Mouse (Mus musculus) midbrain, embryonic 14.5 days (tissue): ENCODE results near the gene Kctd4. TPM values are rescaled to one million over a fixed set of nuclear protein-coding genes. Genes with fewer than 3 reads are reported as not detected.
A peak's percentile ranks its signal among the peaks of the same experiment; 100 is the strongest.
"Not testable (repeated sequence)": the region's sequence is repeated elsewhere in the genome, so short reads cannot be mapped to it uniquely, and the experiment has no call there.

Experiments used
- ATAC-seq: fragments of 200-750 bp; cut with Nextera tagmentation; 2 replicates; pipeline ENCODE4 v1.8.0; 2017; ENCODE audit warnings: moderate number of reproducible peaks, moderate library complexity; ENCODE audit not compliant: low FRiP score, low TSS enrichment
- DNase-seq: peaks from one replicate; pipeline ENCODE4 v3.0.0-alpha.2; 2015
- H3K27ac ChIP-seq: fragments of 300-500 bp; sonication (generic); replicated peaks from 2 replicates; pipeline ENCODE4 v1.5.1; 2014; ENCODE audit warnings: mild to moderate bottlenecking, low read depth, low read length, moderate library complexity
- H3K27me3 ChIP-seq: fragments of 300-500 bp; sonication (generic); 2 replicates; pipeline ENCODE4 v1.6.1; 2014; ENCODE audit warnings: low read length, control low read depth, mixed read lengths; ENCODE audit not compliant: control insufficient read depth, insufficient read depth
- H3K36me3 ChIP-seq: fragments of 300-500 bp; sonication (generic); 2 replicates; pipeline ENCODE4 v1.6.1; 2014; ENCODE audit warnings: low read length, control low read depth; ENCODE audit not compliant: control insufficient read depth, insufficient read depth
- H3K4me1 ChIP-seq: fragments of 300-500 bp; sonication (generic); 2 replicates; pipeline ENCODE4 v1.6.1; 2014; ENCODE audit warnings: mild to moderate bottlenecking, antibody characterized with exemption, low read length, control low read depth; ENCODE audit not compliant: control insufficient read depth, insufficient read depth
- H3K4me2 ChIP-seq: fragments of 300-500 bp; sonication (generic); 2 replicates; pipeline ENCODE4 v1.6.1; 2014; ENCODE audit warnings: mild to moderate bottlenecking, low read length, moderate library complexity
- H3K4me3 ChIP-seq: fragments of 300-500 bp; sonication (generic); replicated peaks from 2 replicates; pipeline ENCODE4 v1.5.1; 2014; ENCODE audit warnings: low read depth, low read length
- H3K9ac ChIP-seq: fragments of 300-500 bp; sonication (generic); replicated peaks from 2 replicates; pipeline ENCODE4 v1.6.1; 2014; ENCODE audit warnings: mild to moderate bottlenecking, low read length, moderate library complexity
- H3K9me3 ChIP-seq: fragments of 300-500 bp; sonication (generic); 2 replicates; pipeline ENCODE4 v1.6.1; 2016; ENCODE audit warnings: low read length, control low read depth, mixed read lengths; ENCODE audit not compliant: control insufficient read depth
- WGBS: fragments of 180-500 bp; shearing (Covaris S2); extraction: QIAGEN DNeasy Blood & Tissue Kit; methylation state at CpG from one replicate; pipeline ENCODE4 v1.1.7; 2014; 5-methylcytosine and 5-hydroxymethylcytosine counted together
- polyA plus RNA-seq: library from polyadenylated mRNA; unstranded; fragments of >200 nt; fragmentation: Nextera tagmentation; extraction: Ambion mirVana; gene quantifications from 2 replicates; pipeline ENCODE4 v1.2.1, GENCODE M21; 2014

Kctd4 gene
- 10.0 and 10.9 TPM in 2 replicates for polyA plus RNA-seq

- Histone ChIP-seq H3K27me3 (no peaks in the 10 kb centered on the region), H3K4me1 (no peaks in the 10 kb centered on the region), H3K36me3 (no peaks in the 10 kb centered on the region), H3K9me3 (no peaks in the 10 kb centered on the region), H3K4me3 (no peak within 1 kb of the TSS), H3K4me2 (no peak within 1 kb of the TSS), H3K9ac (no peak within 1 kb of the TSS), H3K27ac (no peak within 1 kb of the TSS)
- DNase-seq: no peak
- WGBS: 91% methylated on average over 7 of the region's 7 CpGs
- ATAC-seq: no peak
These were observed at the start of gene Kctd4 for GRCm38 (mm10) chr14:75954766-75955165. Gene Kctd4 (plus strand): TSS chr14:75955009.

GRCm38 (mm10) chr14:75906931-75907330 lies 47.9 kb upstream of the Kctd4 start:
- 88% methylated on average over 8 of the region's 8 CpGs for WGBS
- no peak overlapping the region for H3K9ac ChIP-seq
- no peaks in the 10 kb centered on the region for H3K4me1 ChIP-seq
- no peaks in the 10 kb centered on the region for H3K9me3 ChIP-seq
- H3K27ac ChIP-seq: no peak overlapping the region
- peaks cover 15% of the 10 kb centered on the region for H3K36me3 ChIP-seq
- H3K27me3 ChIP-seq: no peaks in the 10 kb centered on the region
- DNase-seq: no peak
- H3K4me3 ChIP-seq: no peak overlapping the region
- no peak overlapping the region for H3K4me2 ChIP-seq
- ATAC-seq: no peak

- Histone ChIP-seq H3K4me2 (no peak overlapping the region), H3K27ac (peak overlapping the region; percentile 52; the same call in 1 of the 2 replicates), H3K27me3 (no peaks in the 10 kb centered on the region), H3K9ac (no peak overlapping the region), H3K9me3 (no peaks in the 10 kb centered on the region), H3K36me3 (no peaks in the 10 kb centered on the region; the same call in 1 of the 2 replicates), H3K4me1 (no peaks in the 10 kb centered on the region), H3K4me3 (no peak overlapping the region)
- no peak for ATAC-seq
- 61% methylated on average over 6 of the region's 6 CpGs for WGBS
- peak; percentile 31 for DNase-seq
These were observed 42.8 kb upstream of the Kctd4 start for GRCm38 (mm10) chr14:75911968-75912367.

GRCm38 (mm10) chr14:75912665-75913064 lies 42.1 kb upstream of the Kctd4 start:
- H3K36me3 ChIP-seq: no peaks in the 10 kb centered on the region; the same call in 1 of the 2 replicates
- H3K4me1 ChIP-seq: no peaks in the 10 kb centered on the region
- WGBS: 92% methylated on average over 2 of the region's 2 CpGs
- ATAC-seq (no peak), DNase-seq (no peak)
- H3K27ac ChIP-seq: no peak overlapping the region
- no peak overlapping the region for H3K4me3 ChIP-seq
- H3K27me3 ChIP-seq: no peaks in the 10 kb centered on the region
- H3K9me3 ChIP-seq: no peaks in the 10 kb centered on the region
- H3K4me2 ChIP-seq: no peak overlapping the region
- no peak overlapping the region for H3K9ac ChIP-seq

GRCm38 (mm10) chr14:75923314-75924052 lies 31.3 kb upstream of the Kctd4 start:
- 79% methylated on average over 1 of the region's 1 CpGs for WGBS

GRCm38 (mm10) chr14:75929713-75930112 lies 25.1 kb upstream of the Kctd4 start:
- H3K9ac ChIP-seq, H3K4me2 ChIP-seq, H3K27ac ChIP-seq, DNase-seq, H3K36me3 ChIP-seq, H3K27me3 ChIP-seq, ATAC-seq, H3K4me3 ChIP-seq, H3K9me3 ChIP-seq, H3K4me1 ChIP-seq: not testable (repeated sequence)
- 83% methylated on average over 8 of the region's 8 CpGs for WGBS

More at GRCm38 (mm10) chr14:75923314-75924052, 31.3 kb upstream of the Kctd4 start:
- Histone ChIP-seq H3K4me1 (0 out of 2 replicates have a peak, but pooled peaks cover 5% of the 10 kb centered on the region), H3K36me3 (no peaks in the 10 kb centered on the region), H3K4me2 (no peak overlapping the region), H3K27me3 (no peaks in the 10 kb centered on the region), H3K4me3 (no peak overlapping the region), H3K9ac (no peak overlapping the region), H3K27ac (peak overlapping the region; percentile 32; the same call in 1 of the 2 replicates), H3K9me3 (no peaks in the 10 kb centered on the region)
- ATAC-seq: no peak
- DNase-seq: peak; percentile 42

GRCm38 (mm10) chr14:75931266-75931665 lies 23.5 kb upstream of the Kctd4 start:
- H3K4me2 ChIP-seq: no peak overlapping the region
- no peak overlapping the region for H3K27ac ChIP-seq
- no peak overlapping the region for H3K9ac ChIP-seq
- 96% methylated on average over 23 of the region's 23 CpGs for WGBS
- H3K27me3 ChIP-seq: no peaks in the 10 kb centered on the region
- no peaks in the 10 kb centered on the region for H3K36me3 ChIP-seq
- ATAC-seq (no peak), DNase-seq (no peak)
- H3K4me3 ChIP-seq: no peak overlapping the region
- H3K9me3 ChIP-seq: no peaks in the 10 kb centered on the region
- no peaks in the 10 kb centered on the region for H3K4me1 ChIP-seq

GRCm38 (mm10) chr14:75934359-75934758 lies 20.4 kb upstream of the Kctd4 start:
- DNase-seq (no peak), ATAC-seq (no peak)
- Histone ChIP-seq H3K9ac (no peak overlapping the region), H3K4me3 (no peak overlapping the region), H3K36me3 (no peaks in the 10 kb centered on the region), H3K27ac (no peak overlapping the region), H3K4me1 (no peaks in the 10 kb centered on the region), H3K4me2 (no peak overlapping the region), H3K9me3 (no peaks in the 10 kb centered on the region), H3K27me3 (no peaks in the 10 kb centered on the region)
- 96% methylated on average over 2 of the region's 2 CpGs for WGBS

- H3K4me3 ChIP-seq: no peak overlapping the region
- H3K4me2 ChIP-seq: no peak overlapping the region
- H3K9me3 ChIP-seq: no peaks in the 10 kb centered on the region
- no peak for ATAC-seq
- no peak overlapping the region for H3K27ac ChIP-seq
- no peaks in the 10 kb centered on the region for H3K27me3 ChIP-seq
- DNase-seq: no peak
- H3K9ac ChIP-seq: no peak overlapping the region
- no peaks in the 10 kb centered on the region for H3K36me3 ChIP-seq
- 75% methylated on average over 1 of the region's 1 CpGs for WGBS
- no peaks in the 10 kb centered on the region for H3K4me1 ChIP-seq
These were observed 17.1 kb upstream of the Kctd4 start for GRCm38 (mm10) chr14:75937714-75938113.
